Mouse (Mus musculus) urinary bladder, adult 2 months (tissue): ENCODE results near the gene Gm47841. TPM values are rescaled to one million over a fixed set of nuclear protein-coding genes. Genes with fewer than 3 reads are reported as not detected.
A peak's percentile ranks its signal among the peaks of the same experiment; 100 is the strongest.

Experiments
- DNase-seq: peaks from one replicate; pipeline ENCODE4 v3.0.0; 2022; ENCODE audit warnings: low spot score
- polyA plus RNA-seq: library from polyadenylated mRNA; depleted of rRNA; stranded (reverse); fragments of >200 nt; gene quantifications from 2 replicates; pipeline ENCODE4 v1.2.3, GENCODE M21; 2012; rRNA removed

The Gm47841 gene
- polyA plus RNA-seq, 1 experiment, result 0.15 TPM

DNA sequence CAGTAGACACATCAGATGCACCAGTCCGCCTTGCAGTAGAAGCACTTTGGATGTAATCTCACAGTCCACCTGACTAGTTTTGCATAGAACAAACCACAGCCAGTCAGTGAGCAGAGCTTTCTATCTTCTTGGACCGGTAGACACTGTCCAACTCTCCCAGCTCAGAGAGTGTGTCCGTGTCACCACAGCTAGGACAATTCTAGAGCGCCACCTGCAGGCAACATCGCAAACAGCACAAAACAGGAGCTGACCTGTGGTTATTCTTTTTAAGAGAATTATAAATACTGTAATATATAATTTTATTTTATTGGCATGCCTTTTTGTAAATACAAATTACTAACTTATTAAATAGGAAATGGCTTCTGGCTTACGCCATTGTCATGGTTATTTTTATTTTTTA is 4.6 kb downstream of the Gm47841 start:
- DNase-seq, result no peak

DNA sequence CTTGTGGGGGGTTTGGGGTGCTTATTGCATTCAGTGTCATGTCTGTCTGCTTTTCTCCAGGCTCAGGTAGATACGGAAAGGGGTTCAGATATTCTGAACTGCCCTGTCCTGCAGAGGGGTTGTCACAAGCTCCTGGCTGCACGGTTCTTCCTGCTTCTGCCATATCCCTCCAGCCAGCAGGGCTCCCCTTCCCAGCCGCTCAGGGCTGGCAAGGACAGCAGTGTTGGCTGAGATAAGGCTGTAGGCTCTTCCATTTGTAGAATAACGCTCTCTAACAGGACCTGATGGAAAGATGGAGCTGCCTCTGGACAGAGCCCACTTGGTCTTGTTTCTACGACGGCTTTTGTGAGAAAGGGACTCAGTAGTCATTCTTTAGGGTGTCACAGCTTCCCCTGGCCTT is 5.2 kb downstream of the Gm47841 start:
- DNase-seq, result no peak

DNA sequence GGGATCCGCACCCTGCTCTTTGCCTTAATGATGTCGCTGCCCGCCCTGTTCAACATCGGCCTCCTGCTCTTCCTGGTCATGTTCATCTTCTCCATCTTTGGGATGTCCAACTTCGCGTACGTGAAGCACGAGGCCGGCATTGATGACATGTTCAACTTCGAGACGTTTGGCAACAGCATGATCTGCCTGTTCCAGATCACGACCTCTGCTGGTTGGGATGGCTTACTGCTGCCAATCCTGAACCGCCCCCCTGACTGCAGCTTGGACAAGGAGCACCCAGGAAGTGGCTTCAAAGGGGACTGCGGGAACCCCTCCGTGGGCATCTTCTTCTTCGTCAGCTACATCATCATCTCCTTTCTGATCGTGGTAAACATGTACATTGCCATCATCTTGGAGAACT is 7.5 kb downstream of the Gm47841 start:
- DNase-seq, result no peak

DNA sequence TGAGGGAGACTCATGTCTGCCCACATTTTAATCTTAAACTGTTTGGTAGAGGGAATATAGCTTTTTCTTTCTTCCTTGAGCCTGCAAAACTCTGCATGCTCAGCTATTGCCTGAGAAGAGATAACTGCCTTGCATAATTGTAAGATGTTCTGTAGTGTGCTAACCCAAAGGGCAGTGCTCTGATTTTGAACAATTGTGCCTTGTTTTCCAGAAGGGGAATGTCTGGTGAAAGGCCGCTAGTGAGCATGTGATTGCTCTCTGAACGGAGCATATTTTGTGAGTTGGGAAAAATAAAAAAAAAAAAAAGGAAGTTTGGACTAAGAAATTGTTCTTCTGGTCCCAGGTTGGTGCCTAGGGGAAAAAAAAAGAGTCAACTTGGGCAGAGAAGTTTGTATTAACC is 18.2 kb downstream of the Gm47841 start:
- no peak for DNase-seq

DNA sequence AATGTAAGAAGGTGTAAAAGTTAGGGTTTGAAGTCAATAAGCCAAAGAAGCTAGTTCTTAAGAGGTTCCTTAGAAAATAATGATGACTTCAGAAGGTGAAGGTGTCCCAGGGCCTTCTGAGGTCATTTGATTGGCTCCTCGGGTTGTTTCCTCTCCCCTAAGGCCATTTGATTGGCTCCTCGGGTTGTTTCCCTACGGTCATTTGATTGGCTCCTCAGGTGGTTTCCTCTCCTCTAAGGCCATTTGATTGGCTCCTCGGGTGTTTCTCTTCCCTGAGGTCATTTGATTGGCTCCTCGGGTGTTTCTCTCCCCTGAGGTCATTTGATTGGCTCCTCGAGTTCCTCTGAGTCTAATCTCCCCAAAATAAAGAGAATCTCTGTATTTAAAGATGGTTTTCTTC is 35.8 kb downstream of the Gm47841 start:
- no peak for DNase-seq

DNA sequence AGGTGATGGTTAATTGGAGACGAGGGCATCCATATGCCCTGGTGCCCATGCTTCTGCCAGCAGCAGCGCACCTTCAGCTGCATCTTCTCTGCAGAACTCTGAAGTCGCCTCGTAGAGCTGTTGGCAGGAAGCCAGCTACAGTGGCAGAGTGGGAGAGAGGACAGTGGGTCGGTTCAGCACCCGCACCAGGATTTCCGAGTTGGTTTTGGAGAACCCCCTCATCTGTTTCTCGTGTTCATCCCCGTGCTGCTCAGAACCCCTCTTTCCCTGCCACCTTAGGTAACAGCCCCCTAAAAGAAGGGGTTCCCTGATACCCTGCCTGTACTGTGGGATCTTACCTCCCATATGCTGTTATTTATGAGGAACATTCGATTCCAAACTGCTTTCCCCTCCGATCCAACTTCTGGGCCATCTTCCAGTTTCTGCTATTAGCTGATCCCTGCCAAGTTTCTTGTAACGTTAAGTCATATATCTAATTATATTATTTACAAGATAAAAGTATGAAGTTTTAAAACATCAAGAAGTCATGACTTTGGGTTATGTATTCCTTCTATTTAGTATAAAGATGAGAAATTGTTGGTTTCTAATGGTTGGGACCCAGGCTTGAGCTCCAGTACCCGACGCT is 38.7 kb downstream of the Gm47841 start:
- no peak for DNase-seq

DNA sequence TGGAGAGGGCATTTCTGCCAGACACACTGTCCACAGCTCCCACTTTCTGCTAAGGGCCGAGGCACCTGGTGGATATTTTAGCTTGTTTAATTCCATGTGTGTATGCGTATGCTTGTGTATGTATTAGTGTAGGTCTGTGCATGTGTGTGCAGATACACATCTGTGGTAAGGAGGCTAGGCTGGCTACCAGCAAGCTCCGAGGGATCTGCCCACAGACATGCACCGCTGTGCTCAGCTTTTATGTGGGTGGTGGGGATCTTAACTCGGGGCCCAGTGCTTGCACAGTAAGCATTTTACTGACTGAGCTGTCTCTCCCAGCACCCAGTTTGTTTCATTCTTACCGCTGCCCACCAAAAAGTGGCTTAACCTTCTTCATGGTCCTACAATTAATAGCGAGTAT is 40.0 kb downstream of the Gm47841 start:
- no peak for DNase-seq

GRCm38 (mm10) chr15:101006251-101007040 is 40.8 kb downstream of the Gm47841 start:
- DNase-seq, result peak; percentile 33

- DNase-seq, result no peak
Measured at GRCm38 (mm10) chr15:101005717-101006116, 41.5 kb downstream of the Gm47841 start.

DNA sequence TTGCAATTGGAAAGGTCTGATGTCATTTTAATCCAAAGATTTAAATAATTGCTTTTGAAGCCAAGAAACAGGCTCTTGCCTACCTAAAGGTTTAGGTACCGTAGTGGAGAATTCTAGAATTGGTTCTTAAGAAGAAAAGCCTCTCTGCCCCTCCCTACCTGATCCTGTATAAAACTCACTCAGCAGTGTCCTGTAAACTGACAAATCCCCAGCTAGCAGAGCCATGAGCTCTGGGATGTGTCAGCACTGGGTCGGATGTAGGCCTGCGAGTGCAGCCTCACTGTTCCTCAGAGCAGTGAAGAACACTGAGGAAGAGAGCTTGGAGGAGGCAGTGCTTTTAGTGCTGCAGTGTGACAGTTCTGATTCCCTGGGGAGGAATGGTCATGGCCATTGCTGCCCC is 42.7 kb downstream of the Gm47841 start:
- DNase-seq, result no peak

DNA sequence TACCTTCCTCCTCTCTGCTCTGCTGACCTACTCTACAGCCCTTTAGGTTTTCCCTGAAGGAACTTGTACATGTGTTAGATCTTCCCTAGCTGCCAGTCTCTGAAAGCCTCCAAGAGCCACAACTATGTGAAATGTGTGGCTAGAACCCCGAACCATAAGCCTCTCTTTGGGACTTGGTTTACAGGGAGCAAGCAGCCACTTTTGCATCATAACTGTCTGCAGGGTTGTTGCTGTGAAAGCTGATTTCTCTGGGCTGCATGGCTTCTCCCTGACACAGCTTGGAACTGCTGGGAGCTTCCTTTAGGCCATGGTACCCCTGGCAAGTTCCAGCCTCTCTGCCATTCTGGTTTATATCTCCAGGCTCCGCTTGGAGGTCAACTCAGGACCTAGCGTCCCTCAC is 44.7 kb downstream of the Gm47841 start:
- DNase-seq, result no peak

GRCm38 (mm10) chr15:101001685-101002084 is 45.5 kb downstream of the Gm47841 start:
- no peak for DNase-seq

- DNase-seq, result no peak
Measured at GRCm38 (mm10) chr15:100997090-100997489, 50.1 kb downstream of the Gm47841 start.

Other genes with a start within 250 kb of the Gm47841 start
- gene Scn8a, start 177.5 kb downstream of the Gm47841 start, polyA plus RNA-seq, result 0.41 and 0.48 TPM in 2 replicates
- gene Fignl2, start 31.2 kb upstream of the Gm47841 start, polyA plus RNA-seq, result 7.3 and 7.5 TPM in 2 replicates
- gene Ankrd33, start 68.4 kb upstream of the Gm47841 start, polyA plus RNA-seq, result not detected in 2 replicates
- gene Acvrl1, start 81.1 kb upstream of the Gm47841 start, polyA plus RNA-seq, result 65.7 and 69.9 TPM in 2 replicates
- gene Acvr1b, start 126.7 kb upstream of the Gm47841 start, polyA plus RNA-seq, result 24.8 and 27.1 TPM in 2 replicates
- 8.7 and 9.7 TPM in 2 replicates for gene Grasp, start 176.8 kb upstream of the Gm47841 start, polyA plus RNA-seq
- 11.7 and 12.4 TPM in 2 replicates for gene Nr4a1, start 206.9 kb upstream of the Gm47841 start, polyA plus RNA-seq
- 40.5 and 54.0 TPM in 2 replicates for gene Atg101, start 236.9 kb upstream of the Gm47841 start, polyA plus RNA-seq
- gene 6030408B16Rik, start 245.8 kb upstream of the Gm47841 start, polyA plus RNA-seq, result 2.2 and 3.5 TPM in 2 replicates